Mouse (Mus musculus) gastrocnemius, postnatal 4 days (tissue): ENCODE measurements around the gene 9430097D07Rik. TPM values are rescaled to one million over a fixed set of nuclear protein-coding genes. Genes with fewer than 3 reads are reported as not detected.
A peak's percentile ranks its signal among the peaks of the same experiment; 100 is the strongest.

Source experiments
- DNase-seq, 2 experiments: peaks; one replicate each; pipeline ENCODE4 v3.0.0; 2021 to 2022; ENCODE audit warnings: low spot score in 2 of 2, mixed read lengths in 2 of 2
- total RNA-seq, 2 experiments: library from RNA; stranded (reverse); gene quantifications; 2 replicates each; pipeline ENCODE4 v1.2.3; 2021

9430097D07Rik gene
- total RNA-seq, 2 experiments from 2014 or later, result not detected

GRCm38 (mm10) chr2:32568149-32568548 lies 7.3 kb downstream of the 9430097D07Rik start:
- no peak for DNase-seq

- peak in 1 of 2 experiments; percentile 66 for DNase-seq
These were observed 8.9 kb downstream of the 9430097D07Rik start for GRCm38 (mm10) chr2:32566536-32567063.

GRCm38 (mm10) chr2:32559570-32559969 lies 15.9 kb downstream of the 9430097D07Rik start:
- DNase-seq, result no peak

GRCm38 (mm10) chr2:32556019-32556418 lies 19.5 kb downstream of the 9430097D07Rik start:
- no peak for DNase-seq

GRCm38 (mm10) chr2:32555484-32555883 lies 20.0 kb downstream of the 9430097D07Rik start:
- DNase-seq, result no peak

- no peak for DNase-seq
These were observed 21.8 kb downstream of the 9430097D07Rik start for GRCm38 (mm10) chr2:32553592-32554148.

GRCm38 (mm10) chr2:32551236-32551635 lies 24.2 kb downstream of the 9430097D07Rik start:
- no peak for DNase-seq

- DNase-seq, result peak; percentile 87
These were observed 25.7 kb downstream of the 9430097D07Rik start for GRCm38 (mm10) chr2:32549764-32550163.

GRCm38 (mm10) chr2:32549171-32549570 lies 26.3 kb downstream of the 9430097D07Rik start:
- no peak for DNase-seq

- DNase-seq, result peak in 1 of 2 experiments; percentile 53
These were observed 27.3 kb downstream of the 9430097D07Rik start for GRCm38 (mm10) chr2:32547964-32548739.

GRCm38 (mm10) chr2:32547380-32547779 lies 28.1 kb downstream of the 9430097D07Rik start:
- no peak for DNase-seq

GRCm38 (mm10) chr2:32546951-32547350 lies 28.5 kb downstream of the 9430097D07Rik start:
- no peak for DNase-seq

- no peak for DNase-seq
These were observed 32.4 kb downstream of the 9430097D07Rik start for GRCm38 (mm10) chr2:32543031-32543449.

GRCm38 (mm10) chr2:32541986-32542573 lies 33.4 kb downstream of the 9430097D07Rik start:
- DNase-seq, result no peak

- no peak for DNase-seq
These were observed 34.1 kb downstream of the 9430097D07Rik start for GRCm38 (mm10) chr2:32541333-32541908.

- DNase-seq, result no peak
These were observed 36.0 kb downstream of the 9430097D07Rik start for GRCm38 (mm10) chr2:32539452-32539981.

- DNase-seq, result no peak
These were observed 37.0 kb downstream of the 9430097D07Rik start for GRCm38 (mm10) chr2:32538461-32538860.

GRCm38 (mm10) chr2:32537941-32538340 lies 37.5 kb downstream of the 9430097D07Rik start:
- DNase-seq, result no peak

- no peak for DNase-seq
These were observed 38.1 kb downstream of the 9430097D07Rik start for GRCm38 (mm10) chr2:32537360-32537905.

GRCm38 (mm10) chr2:32536634-32537359 lies 38.7 kb downstream of the 9430097D07Rik start:
- DNase-seq, result peak in 1 of 2 experiments; percentile 47
